Mouse (Mus musculus): ENCODE results near the gene Rpl18a.

GRCm38 (mm10) chr8:70866566-70866965 lies 30.6 kb downstream of the Rpl18a start:
- TF ChIP-seq CTCF (IDR thresholded peaks at IDR 0.05) (no peak), EP300 (IDR thresholded peaks at IDR 0.05) (no peak)
